Mouse (Mus musculus) lung, postnatal 4 days (tissue): ENCODE data around the gene Gpn1.
"Not testable (repeated sequence)": the region's sequence is repeated elsewhere in the genome, so short reads cannot be mapped to it uniquely, and the experiment has no call there.

ENCODE experiments used
- DNase-seq, 2 experiments: peaks; one replicate each; pipeline ENCODE4 v3.0.0; 2021

Gene Gpn1

GRCm38 (mm10) chr5:31494513-31495297 lies at the start of gene Gpn1:
TSS of gene Gpn1 (plus strand) at chr5:31494741.
- peak; percentile 92 for DNase-seq

GRCm38 (mm10) chr5:31451336-31451735 lies 43.2 kb upstream of the Gpn1 start:
- DNase-seq: peak in 1 of 2 experiments; percentile 29

GRCm38 (mm10) chr5:31451878-31452561 lies 42.5 kb upstream of the Gpn1 start, which contains the start of gene Zfp512:
TSS of gene Zfp512 (plus strand) at chr5:31452431.
- peak; percentile 95 to 97 for DNase-seq

- no peak for DNase-seq
These were observed 42.0 kb upstream of the Gpn1 start for GRCm38 (mm10) chr5:31452562-31452878.

GRCm38 (mm10) chr5:31452886-31453410 lies 41.6 kb upstream of the Gpn1 start:
- no peak for DNase-seq

GRCm38 (mm10) chr5:31467798-31468197 lies 26.7 kb upstream of the Gpn1 start:
- peak in 1 of 2 experiments; percentile 13 for DNase-seq

GRCm38 (mm10) chr5:31469711-31470110 lies 24.8 kb upstream of the Gpn1 start:
- no peak for DNase-seq

GRCm38 (mm10) chr5:31470334-31470733 lies 24.2 kb upstream of the Gpn1 start:
- DNase-seq: peak; percentile 32 to 69

GRCm38 (mm10) chr5:31480536-31480935 lies 14.0 kb upstream of the Gpn1 start:
- DNase-seq: no peak

GRCm38 (mm10) chr5:31485440-31485839 lies 9.1 kb upstream of the Gpn1 start, which contains the start of gene 4930548H24Rik:
TSS of gene 4930548H24Rik (plus strand) at chr5:31485740.
- DNase-seq: no peak

GRCm38 (mm10) chr5:31487889-31488288 lies 6.7 kb upstream of the Gpn1 start:
- DNase-seq: no peak

GRCm38 (mm10) chr5:31489116-31489769 lies 5.3 kb upstream of the Gpn1 start:
- no peak for DNase-seq

- no peak for DNase-seq
These were observed 2.5 kb upstream of the Gpn1 start for GRCm38 (mm10) chr5:31492031-31492430.

GRCm38 (mm10) chr5:31504843-31505242 lies 10.3 kb downstream of the Gpn1 start:
- no peak for DNase-seq

GRCm38 (mm10) chr5:31512481-31512880 lies 17.9 kb downstream of the Gpn1 start:
- peak in 1 of 2 experiments; percentile 9 for DNase-seq

- no peak for DNase-seq
These were observed 26.0 kb downstream of the Gpn1 start for GRCm38 (mm10) chr5:31520556-31520955.

- peak; percentile 83 to 88 for DNase-seq
These were observed 32.0 kb downstream of the Gpn1 start, which contains the start of gene Slc4a1ap for GRCm38 (mm10) chr5:31526354-31527116. TSS of gene Slc4a1ap (plus strand) at chr5:31526995.

- DNase-seq: no peak
These were observed 32.7 kb downstream of the Gpn1 start for GRCm38 (mm10) chr5:31527117-31527680.

- not testable (repeated sequence) for DNase-seq
These were observed 33.2 kb downstream of the Gpn1 start, which contains the start of gene Supt7l for GRCm38 (mm10) chr5:31527707-31528106. TSS of gene Supt7l (minus strand) at chr5:31527807.

- DNase-seq: no peak
These were observed 34.0 kb downstream of the Gpn1 start for GRCm38 (mm10) chr5:31528560-31528959.

GRCm38 (mm10) chr5:31535228-31535627 lies 40.7 kb downstream of the Gpn1 start:
- DNase-seq: no peak

- no peak for DNase-seq
These were observed 64.9 kb downstream of the Gpn1 start for GRCm38 (mm10) chr5:31559401-31559800.
